Mouse (Mus musculus) liver, embryonic 16.5 days (tissue): ENCODE results near the gene Tmem217. TPM values are rescaled to one million over a fixed set of nuclear protein-coding genes. Genes with fewer than 3 reads are reported as not detected.

ENCODE experiments used
- ATAC-seq: fragments of 200-750 bp; cut with Nextera tagmentation; 2 replicates; pipeline ENCODE4 v1.8.0; 2017; ENCODE audit warnings: low read depth, mild to moderate bottlenecking, moderate number of reproducible peaks, moderate library complexity
- H3K27ac ChIP-seq: fragments of 300-500 bp; sonication (generic); 2 replicates; pipeline ENCODE4 v1.5.1; 2014; ENCODE audit warnings: mild to moderate bottlenecking, low read length
- H3K27me3 ChIP-seq: fragments of 300-500 bp; sonication (generic); 2 replicates; pipeline ENCODE4 v1.6.1; 2014; ENCODE audit warnings: low read depth, low read length, mixed read lengths; ENCODE audit not compliant: control insufficient read depth, insufficient read depth
- H3K36me3 ChIP-seq: fragments of 300-500 bp; sonication (generic); 2 replicates; pipeline ENCODE4 v1.6.1; 2014; ENCODE audit warnings: mild to moderate bottlenecking; ENCODE audit not compliant: control insufficient read depth, insufficient read depth
- H3K4me1 ChIP-seq: fragments of 300-500 bp; sonication (generic); 2 replicates; pipeline ENCODE4 v1.6.1; 2014; ENCODE audit warnings: low read depth, low read length, mixed read lengths; ENCODE audit not compliant: control insufficient read depth
- H3K4me2 ChIP-seq: fragments of 300-500 bp; sonication (generic); 2 replicates; pipeline ENCODE4 v1.6.1; 2014; ENCODE audit warnings: low read depth, low read length, mixed read lengths
- H3K4me3 ChIP-seq: fragments of 300-500 bp; sonication (generic); 2 replicates; pipeline ENCODE4 v1.5.1; 2014; ENCODE audit warnings: low read depth, mild to moderate bottlenecking, low read length
- H3K9ac ChIP-seq: fragments of 300-500 bp; sonication (generic); 2 replicates; pipeline ENCODE4 v1.6.1; 2014; ENCODE audit warnings: low read depth, low read length
- H3K9me3 ChIP-seq: fragments of 300-500 bp; sonication (generic); replicated peaks from 2 replicates; pipeline ENCODE4 v1.6.1; 2016; ENCODE audit warnings: low read length; ENCODE audit not compliant: control insufficient read depth
- WGBS: fragments of 180-500 bp; shearing (Covaris S2); extraction: QIAGEN DNeasy Blood & Tissue Kit; methylation state at CpG from one replicate; pipeline ENCODE4 v1.1.7; 2014; ENCODE audit not compliant: insufficient replicate concordance; 5-methylcytosine and 5-hydroxymethylcytosine counted together
- polyA plus RNA-seq: library from polyadenylated mRNA; unstranded; fragments of >200 nt; fragmentation: Nextera tagmentation; extraction: Ambion mirVana; gene quantifications from 2 replicates; pipeline ENCODE4 v1.2.1, GENCODE M21; 2015

Gene Tmem217
- polyA plus RNA-seq = 0.22 TPM in 1 of 2 replicates, not detected in the other

GRCm38 (mm10) chr17:29552162-29552732, at the start of gene Tmem217:
Gene Tmem217, minus strand, starts transcription at chr17:29552385.
- 71% methylated on average over 5 of the region's 5 CpGs for WGBS
- H3K4me1 ChIP-seq = peaks cover 19% of the 10 kb centered on the region
- H3K27ac ChIP-seq = no peak within 1 kb of the TSS
- no peak within 1 kb of the TSS for H3K9ac ChIP-seq
- ATAC-seq = no peak
- peak within 1 kb of the TSS; percentile 83; the same call in 1 of the 2 replicates for H3K4me2 ChIP-seq
- no peak within 1 kb of the TSS for H3K4me3 ChIP-seq
- H3K36me3 ChIP-seq = no peaks in the 10 kb centered on the region
- no peaks in the 10 kb centered on the region for H3K9me3 ChIP-seq
- no peaks in the 10 kb centered on the region for H3K27me3 ChIP-seq

GRCm38 (mm10) chr17:29601391-29601790, 49.2 kb upstream of the Tmem217 start:
- no peaks in the 10 kb centered on the region for H3K27me3 ChIP-seq
- H3K4me3 ChIP-seq = no peak overlapping the region
- H3K4me1 ChIP-seq = no peaks in the 10 kb centered on the region
- peaks cover 2% of the 10 kb centered on the region; the same call in 1 of the 2 replicates for H3K36me3 ChIP-seq
- H3K4me2 ChIP-seq = no peak overlapping the region
- 53% methylated on average over 4 of the region's 4 CpGs for WGBS
- H3K9me3 ChIP-seq = no peaks in the 10 kb centered on the region
- H3K27ac ChIP-seq = no peak overlapping the region
- no peak overlapping the region for H3K9ac ChIP-seq
- no peak for ATAC-seq

- no peak for ATAC-seq
- no peaks in the 10 kb centered on the region for H3K9me3 ChIP-seq
- peaks cover 2% of the 10 kb centered on the region; the same call in 1 of the 2 replicates for H3K36me3 ChIP-seq
- H3K4me3 ChIP-seq = no peak overlapping the region
- no peak overlapping the region for H3K27ac ChIP-seq
- 80% methylated on average over 8 of the region's 8 CpGs for WGBS
- H3K27me3 ChIP-seq = no peaks in the 10 kb centered on the region
- H3K9ac ChIP-seq = no peak overlapping the region
- H3K4me2 ChIP-seq = no peak overlapping the region
- H3K4me1 ChIP-seq = no peaks in the 10 kb centered on the region
Measured at GRCm38 (mm10) chr17:29599537-29599936, 47.4 kb upstream of the Tmem217 start.

GRCm38 (mm10) chr17:29599051-29599450, 46.9 kb upstream of the Tmem217 start:
- Histone ChIP-seq H3K27me3 (no peaks in the 10 kb centered on the region), H3K4me3 (no peak overlapping the region), H3K4me2 (no peak overlapping the region), H3K4me1 (no peaks in the 10 kb centered on the region), H3K9me3 (no peaks in the 10 kb centered on the region), H3K9ac (no peak overlapping the region), H3K36me3 (peaks cover 2% of the 10 kb centered on the region; the same call in 1 of the 2 replicates), H3K27ac (no peak overlapping the region)
- no peak for ATAC-seq
- WGBS = 84% methylated on average over 14 of the region's 14 CpGs

GRCm38 (mm10) chr17:29596771-29597132, 44.6 kb upstream of the Tmem217 start:
- H3K27me3 ChIP-seq = no peaks in the 10 kb centered on the region
- H3K4me3 ChIP-seq = no peak overlapping the region
- H3K9ac ChIP-seq = no peak overlapping the region
- no peak overlapping the region for H3K4me2 ChIP-seq
- no peaks in the 10 kb centered on the region for H3K9me3 ChIP-seq
- no peak overlapping the region for H3K27ac ChIP-seq
- no peak for ATAC-seq
- no peaks in the 10 kb centered on the region for H3K4me1 ChIP-seq
- H3K36me3 ChIP-seq = no peaks in the 10 kb centered on the region
- WGBS = 86% methylated on average over 13 of the region's 13 CpGs

GRCm38 (mm10) chr17:29595891-29596770, 43.9 kb upstream of the Tmem217 start:
- H3K27me3 ChIP-seq = no peaks in the 10 kb centered on the region
- no peak overlapping the region for H3K4me3 ChIP-seq
- no peak for ATAC-seq
- no peaks in the 10 kb centered on the region for H3K4me1 ChIP-seq
- H3K27ac ChIP-seq = no peak overlapping the region
- H3K9me3 ChIP-seq = no peaks in the 10 kb centered on the region
- H3K4me2 ChIP-seq = no peak overlapping the region
- H3K9ac ChIP-seq = no peak overlapping the region
- H3K36me3 ChIP-seq = no peaks in the 10 kb centered on the region
- 73% methylated on average over 15 of the region's 15 CpGs for WGBS

GRCm38 (mm10) chr17:29589221-29589898, 37.2 kb upstream of the Tmem217 start:
- H3K36me3 ChIP-seq = no peaks in the 10 kb centered on the region
- no peak overlapping the region for H3K4me3 ChIP-seq
- no peaks in the 10 kb centered on the region for H3K27me3 ChIP-seq
- H3K4me2 ChIP-seq = no peak overlapping the region
- 74% methylated on average over 11 of the region's 11 CpGs for WGBS
- H3K4me1 ChIP-seq = no peaks in the 10 kb centered on the region
- H3K9ac ChIP-seq = no peak overlapping the region
- no peaks in the 10 kb centered on the region for H3K9me3 ChIP-seq
- ATAC-seq = no peak
- no peak overlapping the region for H3K27ac ChIP-seq

GRCm38 (mm10) chr17:29586921-29587320, 34.7 kb upstream of the Tmem217 start:
- H3K27me3 ChIP-seq = no peaks in the 10 kb centered on the region
- H3K4me2 ChIP-seq = no peak overlapping the region
- no peaks in the 10 kb centered on the region for H3K9me3 ChIP-seq
- no peaks in the 10 kb centered on the region for H3K36me3 ChIP-seq
- no peak overlapping the region for H3K9ac ChIP-seq
- 77% methylated on average over 9 of the region's 9 CpGs for WGBS
- ATAC-seq = no peak
- H3K27ac ChIP-seq = no peak overlapping the region
- no peaks in the 10 kb centered on the region; the same call in 1 of the 2 replicates for H3K4me1 ChIP-seq
- no peak overlapping the region for H3K4me3 ChIP-seq
